Mouse (Mus musculus) heart, embryonic 11.5 days (tissue): Measurements from ENCODE around the gene Gdf9. TPM values are rescaled to one million over a fixed set of nuclear protein-coding genes. Genes with fewer than 3 reads are reported as not detected.

Source experiments
- ATAC-seq: fragments of 200-750 bp; cut with Nextera tagmentation; replicated peaks from 2 replicates; pipeline ENCODE4 v1.8.0; 2017; ENCODE audit warnings: moderate library complexity; ENCODE audit not compliant: insufficient number of reproducible peaks, low FRiP score, low TSS enrichment
- H3K27ac ChIP-seq: fragments of 300-500 bp; sonication (generic); 2 replicates; pipeline ENCODE4 v1.5.1; 2014; ENCODE audit warnings: mild to moderate bottlenecking, low read depth, low read length
- H3K27me3 ChIP-seq: fragments of 300-500 bp; sonication (generic); 2 replicates; pipeline ENCODE4 v1.6.1; 2014; ENCODE audit warnings: mild to moderate bottlenecking, low read length, mixed read lengths; ENCODE audit not compliant: control insufficient read depth, insufficient read depth
- H3K36me3 ChIP-seq: fragments of 300-500 bp; sonication (generic); 2 replicates; pipeline ENCODE4 v1.6.1; 2014; ENCODE audit warnings: mild to moderate bottlenecking, low read length, moderate library complexity, mixed read lengths; ENCODE audit not compliant: control insufficient read depth, insufficient read depth
- H3K4me1 ChIP-seq: fragments of 300-500 bp; sonication (generic); 2 replicates; pipeline ENCODE4 v1.6.1; 2014; ENCODE audit warnings: low read length; ENCODE audit not compliant: control insufficient read depth, insufficient read depth
- H3K4me2 ChIP-seq: fragments of 300-500 bp; sonication (generic); 2 replicates; pipeline ENCODE4 v1.6.1; 2014; ENCODE audit warnings: mild to moderate bottlenecking, moderate library complexity
- H3K4me3 ChIP-seq: fragments of 300-500 bp; sonication (generic); 2 replicates; pipeline ENCODE4 v1.5.1; 2014; ENCODE audit warnings: low read depth, low read length
- H3K9ac ChIP-seq: fragments of 300-500 bp; sonication (generic); 2 replicates; pipeline ENCODE4 v1.6.1; 2014; ENCODE audit warnings: mild to moderate bottlenecking, low read depth, low read length, moderate library complexity
- H3K9me3 ChIP-seq: fragments of 300-500 bp; sonication (generic); replicated peaks from 2 replicates; pipeline ENCODE4 v1.6.1; 2016; ENCODE audit warnings: low read length; ENCODE audit not compliant: control insufficient read depth
- whole genome bisulfite sequencing: fragments of 180-500 bp; shearing (Covaris S2); extraction: QIAGEN DNeasy Blood & Tissue Kit; methylation state at CpG from one replicate; pipeline ENCODE4 v1.1.7; 2014; ENCODE audit not compliant: insufficient replicate concordance; 5-methylcytosine and 5-hydroxymethylcytosine counted together
- microRNA-seq: library from miRNA; unstranded; fragments of <30 nt; microRNA quantifications from one replicate; pipeline ENCODE4, GENCODE M21; 2016; ENCODE audit warnings: borderline number of aligned reads
- polyA plus RNA-seq: library from polyadenylated mRNA; unstranded; fragments of >200 nt; fragmentation: Nextera tagmentation; extraction: Ambion mirVana; gene quantifications from 2 replicates; pipeline ENCODE4 v1.2.1, GENCODE M21; 2014

Gdf9 gene
- polyA plus RNA-seq, 1 experiment from 2014 or later: 0.76 TPM

- H3K4me1 ChIP-seq: peaks cover 9% of the 10 kb centered on the region
- H3K27me3 ChIP-seq: peaks cover 16% of the 10 kb centered on the region
- ATAC-seq: no peak
- no peak overlapping the region for H3K4me2 ChIP-seq
- H3K27ac ChIP-seq: no peak overlapping the region
- no peak overlapping the region for H3K4me3 ChIP-seq
- H3K9ac ChIP-seq: no peak overlapping the region
- WGBS: 57% methylated on average over 3 of the region's 3 CpGs
- no peaks in the 10 kb centered on the region for H3K36me3 ChIP-seq
- H3K9me3 ChIP-seq: no peaks in the 10 kb centered on the region
Measured at GRCm38 (mm10) chr11:53486351-53486750, 55.5 kb downstream of the Gdf9 start.

GRCm38 (mm10) chr11:53486822-53487594 lies 56.2 kb downstream of the Gdf9 start:
- ATAC-seq: no peak
- Histone ChIP-seq H3K9me3 (no peaks in the 10 kb centered on the region), H3K27ac (no peak overlapping the region), H3K9ac (peak overlapping the region; percentile 56; the same call in 1 of the 2 replicates), H3K36me3 (no peaks in the 10 kb centered on the region), H3K4me1 (peaks cover 15% of the 10 kb centered on the region), H3K4me2 (peak overlapping the region; percentile 66), H3K4me3 (peak overlapping the region; percentile 22), H3K27me3 (peaks cover 14% of the 10 kb centered on the region)
- 9% methylated on average over 27 of the region's 27 CpGs for WGBS

Small RNA genes lying within 50 kb of the gene (microRNA-seq; reads per million reads assigned to microRNA genes)
- not detected for gene Mir6920

Other genes with a start within 250 kb of the Gdf9 start
- gene Hspa4, start 130.6 kb upstream of the Gdf9 start, polyA plus RNA-seq: 84.1 and 101 TPM in 2 replicates
- 21.3 and 24.9 TPM in 2 replicates for gene Zcchc10, start 106.3 kb upstream of the Gdf9 start, polyA plus RNA-seq
- 29.3 and 54.4 TPM in 2 replicates for gene Aff4, start 80.2 kb upstream of the Gdf9 start, polyA plus RNA-seq
- not detected in 2 replicates for gene Leap2, start 7.9 kb upstream of the Gdf9 start, polyA plus RNA-seq
- gene Uqcrq, start 192 bp upstream of the Gdf9 start, polyA plus RNA-seq: 1,123 and 1,162 TPM in 2 replicates
- gene Gm10447, start 26.1 kb downstream of the Gdf9 start, polyA plus RNA-seq: 0.13 TPM in 1 of 2 replicates, not detected in the other
- 3.3 and 3.7 TPM in 2 replicates for gene Shroom1, start 26.2 kb downstream of the Gdf9 start, polyA plus RNA-seq
- not detected in 2 replicates for gene Gm9837, start 39.5 kb downstream of the Gdf9 start, polyA plus RNA-seq
- 0.29 TPM in 1 of 2 replicates, not detected in the other for gene Gm9945, start 49.1 kb downstream of the Gdf9 start, polyA plus RNA-seq
- gene Sowaha, start 49.3 kb downstream of the Gdf9 start, polyA plus RNA-seq: 0.41 and 0.73 TPM in 2 replicates
- 18.8 and 21.4 TPM in 2 replicates for gene Sept8, start 88.2 kb downstream of the Gdf9 start, polyA plus RNA-seq
- gene Kif3a, start 136.4 kb downstream of the Gdf9 start, polyA plus RNA-seq: 31.9 and 38.6 TPM in 2 replicates
- gene Il4, start 187.6 kb downstream of the Gdf9 start, polyA plus RNA-seq: 0.86 and 1.8 TPM in 2 replicates
- not detected in 2 replicates for gene Il13, start 203.7 kb downstream of the Gdf9 start, polyA plus RNA-seq